Mouse (Mus musculus) cerebellum, adult 9-10 months (tissue): Measurements from ENCODE around the gene Megf6.

Experiments
- DNase-seq: peaks from one replicate; pipeline ENCODE4 v3.0.0; 2022

Megf6 gene

DNA sequence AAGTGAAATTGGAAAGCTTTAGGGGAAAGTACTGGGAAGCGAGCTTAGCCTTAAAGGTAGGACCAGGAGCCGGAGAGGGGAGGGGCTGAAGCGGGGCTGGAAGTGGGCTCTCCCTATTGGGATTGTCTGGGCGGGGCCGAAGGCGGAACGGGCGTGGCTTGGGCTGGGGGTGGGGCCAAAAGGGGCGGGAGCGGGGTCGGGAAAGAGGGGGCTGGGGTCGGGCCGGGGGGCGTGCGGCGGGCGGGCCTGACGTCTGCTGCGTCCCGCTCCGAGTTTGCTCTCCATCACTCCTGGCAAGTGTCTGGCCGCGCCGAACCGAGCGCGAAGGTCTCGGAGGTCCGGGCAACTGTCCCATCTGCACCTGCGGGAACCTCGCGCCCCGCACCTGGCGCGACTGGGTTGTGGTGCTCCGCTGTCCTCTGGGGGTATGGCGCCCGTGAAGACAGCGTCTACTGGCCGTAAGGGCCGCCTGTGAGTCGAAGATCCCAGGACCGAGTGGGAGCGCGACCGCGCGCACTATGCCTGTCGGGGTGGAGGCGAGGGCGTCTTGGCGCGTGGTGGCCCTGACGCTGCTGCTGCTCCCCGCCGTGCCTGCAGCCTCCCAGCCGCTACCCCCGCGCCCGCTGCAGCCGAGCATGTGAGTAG is at the start of gene Megf6:
TSS of gene Megf6 (plus strand) at position 225 of the 645 bp plus-strand sequence.
- DNase-seq = no peak

DNA sequence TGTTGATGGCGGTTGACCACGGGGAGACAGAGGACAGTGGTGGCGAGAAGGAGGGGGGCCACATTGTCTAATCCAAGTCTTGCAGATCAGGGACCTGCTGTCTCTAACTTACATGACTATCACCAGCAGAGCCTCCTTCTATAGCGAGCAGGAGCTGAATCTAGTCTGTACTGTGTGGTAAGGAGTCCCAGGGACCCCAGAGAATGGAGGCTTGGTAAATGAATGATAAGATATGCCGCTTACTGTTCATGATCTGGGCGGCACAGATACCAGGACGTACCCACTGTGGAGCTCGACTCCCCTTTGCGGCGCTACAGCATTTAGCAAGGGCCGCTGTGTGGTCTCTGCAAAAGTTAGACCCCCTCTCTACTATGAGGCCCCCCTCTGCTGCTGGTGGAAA is 48.7 kb upstream of the Megf6 start:
- DNase-seq = no peak

DNA sequence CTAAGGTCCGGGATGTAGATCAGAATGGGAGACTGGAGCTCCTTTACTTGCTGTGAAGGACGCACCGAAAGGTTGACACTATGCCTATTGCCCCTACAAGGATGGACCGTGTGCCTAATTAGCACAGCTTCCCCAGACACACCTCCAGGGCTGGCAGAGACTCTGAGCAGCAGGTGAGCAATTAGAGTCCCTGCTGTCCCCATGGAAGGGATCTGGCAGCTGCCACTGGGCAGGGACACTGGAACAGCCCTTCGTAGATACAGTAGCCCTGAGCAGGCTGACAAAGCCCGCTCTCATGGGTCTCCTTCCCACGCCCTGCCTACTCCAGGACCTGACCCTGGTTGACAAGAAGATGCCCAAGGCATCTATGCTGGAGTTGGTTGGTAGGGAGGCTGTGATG is 48.2 kb upstream of the Megf6 start:
- no peak for DNase-seq

DNA sequence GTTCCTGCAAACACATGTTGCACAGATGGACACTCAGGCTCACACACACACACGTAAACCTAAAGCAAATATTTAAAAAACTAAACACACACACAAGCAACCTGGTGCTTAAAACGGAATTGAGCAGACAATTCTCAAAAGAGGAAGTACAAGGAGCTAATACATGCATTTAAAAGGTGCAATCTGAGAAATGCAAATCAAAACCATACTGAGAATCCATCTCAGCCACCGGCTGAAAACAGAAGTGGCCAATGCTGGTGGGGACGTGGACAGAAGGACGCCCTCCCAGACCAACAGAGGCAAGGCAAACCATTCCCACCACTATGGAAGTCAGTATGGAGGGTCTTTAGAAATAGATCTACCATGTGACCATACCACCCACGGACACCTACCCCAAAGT is 47.0 kb upstream of the Megf6 start:
- no peak for DNase-seq

DNA sequence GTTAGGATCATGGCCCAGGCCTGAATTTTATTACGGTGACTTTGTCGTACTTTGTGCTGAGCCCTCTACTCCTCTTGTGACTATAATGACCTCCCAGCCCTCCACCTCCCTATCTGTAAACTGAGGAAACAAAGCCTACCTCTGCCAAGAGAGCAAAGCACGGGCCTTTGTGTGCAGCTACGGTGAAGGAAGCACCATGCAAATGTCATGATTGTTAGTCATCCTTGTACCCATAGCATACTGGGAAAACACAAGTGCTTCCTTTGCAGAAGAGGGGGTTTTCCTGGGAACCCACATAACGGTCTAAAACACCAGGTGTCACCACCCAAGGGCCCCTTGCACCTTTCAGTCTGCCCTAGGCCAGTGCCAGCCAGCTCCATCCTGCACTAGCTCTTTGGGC is 45.3 kb upstream of the Megf6 start:
- no peak for DNase-seq

DNA sequence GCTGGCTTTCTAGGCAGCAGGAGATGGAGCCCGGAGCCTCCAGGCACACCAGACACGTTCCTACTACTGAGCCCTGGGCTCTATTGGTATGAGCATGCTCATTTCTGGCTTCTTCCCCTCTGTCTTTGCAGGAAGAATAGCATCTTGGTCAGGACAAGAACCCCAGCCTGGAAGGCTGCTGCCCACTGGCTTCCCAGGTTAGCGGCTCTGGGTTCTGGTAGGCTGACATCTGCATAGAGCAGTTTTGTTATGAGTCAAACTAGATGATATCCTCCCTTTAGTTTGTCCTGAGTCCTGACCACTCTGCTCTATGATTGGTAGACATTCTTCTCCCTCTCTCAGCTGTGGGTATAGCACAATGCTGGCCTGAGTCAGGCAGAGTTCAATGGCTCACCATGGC is 43.3 kb upstream of the Megf6 start:
- no peak for DNase-seq

DNA sequence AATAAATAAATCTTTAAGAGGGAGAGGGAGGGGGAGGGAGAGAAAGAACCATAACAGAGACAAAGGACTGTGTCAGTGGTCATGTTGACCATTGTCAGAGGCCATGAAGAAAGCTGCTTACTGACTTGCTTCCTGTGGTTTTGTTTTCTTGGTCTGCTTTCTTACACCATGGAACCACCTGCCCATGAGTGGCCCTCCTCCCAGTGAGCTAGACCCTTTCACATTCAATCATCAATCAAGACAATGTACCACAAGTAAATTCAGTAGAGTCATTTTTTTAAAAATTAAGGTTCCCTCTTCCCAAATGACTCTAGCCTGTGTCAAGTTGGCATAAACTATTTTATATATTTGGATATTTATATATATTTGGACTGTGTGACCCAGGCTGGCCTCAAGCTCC is 40.6 kb upstream of the Megf6 start:
- no peak for DNase-seq

DNA sequence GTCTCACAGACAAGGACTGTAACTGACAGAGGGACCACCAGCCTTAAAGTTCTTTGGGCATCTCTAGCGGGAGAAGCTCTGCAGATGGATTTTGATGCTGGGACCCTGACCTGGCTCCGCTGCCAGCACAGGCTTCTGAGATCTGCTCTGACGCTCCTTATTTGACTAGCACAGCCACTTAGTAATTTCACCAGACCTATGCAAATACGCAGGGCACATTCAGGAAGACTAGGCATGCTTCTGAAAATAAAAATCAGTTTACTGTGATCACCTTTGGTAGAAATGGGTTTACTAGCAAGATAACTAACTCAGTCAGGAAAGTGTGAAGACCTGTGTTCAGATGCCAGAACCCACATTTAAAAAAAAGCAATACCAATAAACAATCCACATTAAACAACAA is 38.6 kb upstream of the Megf6 start:
- no peak for DNase-seq

DNA sequence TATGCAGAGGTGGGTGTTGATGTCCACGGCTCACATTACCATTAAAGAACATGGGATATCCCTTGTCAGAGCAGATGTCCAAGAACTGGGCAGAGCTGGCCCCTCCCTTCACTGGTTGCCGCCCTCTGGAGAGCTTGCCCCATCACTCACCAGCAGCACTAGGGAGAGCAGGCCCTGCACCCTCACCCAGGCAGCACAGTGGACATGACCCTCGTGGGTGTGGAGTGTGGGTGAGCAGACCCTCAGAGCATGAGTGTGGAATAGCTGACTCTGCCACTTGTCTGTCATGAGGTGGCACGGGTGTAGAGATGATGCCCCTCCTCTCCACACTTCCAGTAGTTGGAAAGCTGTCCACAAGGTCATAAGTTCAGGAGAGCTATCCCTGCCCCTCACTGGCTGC is 35.7 kb upstream of the Megf6 start:
- DNase-seq = no peak

DNA sequence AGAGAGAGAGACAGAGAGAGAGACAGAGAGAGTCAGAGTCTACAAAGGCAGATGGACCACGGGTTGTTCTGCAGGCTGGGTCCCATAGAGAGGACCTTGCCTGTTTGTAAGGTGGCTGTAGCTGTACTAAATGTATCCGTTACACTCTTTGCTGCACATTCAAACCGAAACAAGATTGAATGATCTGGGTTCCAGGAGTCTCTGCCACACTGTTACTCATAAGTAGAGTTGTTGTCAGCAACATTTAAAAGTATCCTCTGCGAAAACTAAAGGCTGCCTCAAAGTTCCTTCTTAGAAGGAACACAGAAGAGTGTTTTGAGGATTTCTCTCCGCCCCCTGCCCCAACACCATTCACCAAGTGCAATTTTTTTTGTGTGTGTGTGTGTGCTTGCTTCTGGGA is 33.4 kb upstream of the Megf6 start:
- DNase-seq = no peak

DNA sequence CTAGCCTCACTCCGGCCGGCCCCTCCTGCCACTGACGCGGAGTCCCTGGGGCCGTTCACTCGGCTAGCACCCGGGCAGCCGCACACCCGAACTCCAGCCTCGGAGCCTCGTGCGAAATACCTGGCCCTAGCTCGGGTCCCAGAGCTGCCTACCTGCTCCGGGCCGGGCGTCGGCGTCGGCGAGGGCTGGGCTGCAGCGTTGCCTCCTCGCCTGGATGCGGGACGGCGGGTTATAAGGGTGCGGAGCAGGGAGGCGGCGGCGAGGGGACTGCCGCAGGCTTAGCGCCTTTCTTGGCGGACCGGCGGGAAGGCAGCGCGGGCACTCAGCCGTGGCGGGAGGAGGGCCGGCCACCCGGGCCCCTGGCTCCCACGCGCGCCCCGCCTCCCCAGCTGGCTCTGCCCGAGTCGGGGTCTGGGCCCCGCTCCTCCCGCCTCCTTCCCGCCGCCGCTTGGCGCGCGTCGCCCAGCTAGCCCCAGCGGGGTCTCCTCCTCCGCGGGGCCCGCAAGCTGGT is 30.8 kb upstream of the Megf6 start:
- DNase-seq = peak; percentile 53

DNA sequence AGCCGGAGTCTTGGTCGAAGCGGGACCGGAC is 30.5 kb upstream of the Megf6 start, which contains the start of gene Trp73:
TSS of gene Trp73 (minus strand) at position 27 of the 31 bp plus-strand sequence.
- DNase-seq = no peak

DNA sequence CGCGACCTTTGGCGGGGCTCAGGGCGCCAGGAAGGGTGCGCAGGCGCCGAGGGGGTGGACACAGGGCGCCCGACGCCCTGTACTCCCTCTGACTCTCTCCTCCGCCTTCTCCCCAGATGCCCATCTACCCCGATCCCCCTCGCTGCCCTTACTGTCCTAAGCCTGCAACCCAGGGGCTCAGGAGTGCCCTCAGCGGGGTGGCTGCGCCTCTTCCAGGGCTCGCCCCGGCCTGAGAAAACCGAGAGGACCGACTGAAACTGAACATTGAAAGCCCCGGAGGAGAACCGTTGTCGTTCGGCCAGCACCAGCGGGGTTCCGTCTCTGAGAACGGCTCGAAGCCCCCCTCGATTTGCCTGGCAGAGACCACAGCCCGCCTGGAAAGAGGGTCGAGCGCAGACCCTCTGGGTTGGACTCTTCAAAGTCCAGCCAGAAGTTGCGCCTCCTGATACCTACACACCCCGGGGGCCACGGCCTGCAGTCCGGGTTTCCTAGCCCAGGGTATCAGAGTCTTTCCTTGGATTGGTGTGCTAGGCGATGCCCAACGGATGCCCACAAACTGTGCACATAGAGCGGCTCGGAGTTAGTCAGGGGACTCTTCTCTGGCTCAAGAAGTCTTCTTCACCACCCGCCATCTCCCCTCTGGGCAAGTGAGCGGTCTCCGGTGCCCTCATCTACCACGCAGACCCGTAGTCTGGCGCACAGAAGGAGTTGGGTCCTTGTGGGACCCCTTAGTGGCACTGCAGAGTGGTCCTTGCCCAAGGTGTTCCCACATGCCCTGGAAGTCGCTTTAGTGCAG is 30.1 kb upstream of the Megf6 start:
- peak; percentile 65 for DNase-seq

DNA sequence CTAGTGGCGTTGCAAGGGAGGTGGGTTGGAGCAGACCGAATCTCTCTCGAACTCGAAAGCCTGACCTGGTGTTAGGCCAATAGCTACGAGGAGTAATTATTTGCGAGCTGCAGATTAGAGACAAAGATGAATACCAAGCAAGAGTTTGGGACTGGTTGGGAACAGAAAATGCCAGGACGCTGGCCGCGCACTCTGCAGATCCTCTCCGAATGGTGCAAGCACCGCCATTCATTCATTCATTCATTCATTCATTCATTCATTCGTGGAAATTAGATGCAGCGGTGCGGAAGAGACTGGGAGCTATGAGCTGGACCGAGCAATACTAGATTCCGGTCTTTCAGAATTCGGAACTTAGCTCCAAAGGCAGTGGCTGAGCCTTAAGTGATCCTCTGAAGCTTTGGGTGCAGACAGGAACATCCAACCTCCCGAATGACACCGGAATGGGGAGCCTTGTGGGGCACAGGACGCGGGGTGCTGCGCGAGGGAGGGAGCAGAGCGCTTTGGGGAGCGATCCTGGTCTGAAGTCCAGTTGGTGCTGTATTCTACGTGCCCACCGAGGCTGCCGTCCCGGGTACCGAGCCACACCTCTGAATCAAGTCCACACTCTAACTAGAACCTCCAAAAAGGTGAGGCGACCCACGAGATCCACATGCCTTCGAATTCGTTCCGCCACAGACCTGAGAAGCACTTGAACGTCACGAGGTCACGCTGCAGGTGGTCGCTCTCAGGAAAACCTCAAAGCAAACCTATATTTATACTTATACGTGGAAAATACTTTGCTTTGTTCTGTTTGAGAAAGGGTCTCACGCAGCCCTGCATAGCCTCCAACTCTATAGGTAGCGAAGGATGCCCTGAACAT is 29.3 kb upstream of the Megf6 start:
- peak; percentile 59 for DNase-seq

DNA sequence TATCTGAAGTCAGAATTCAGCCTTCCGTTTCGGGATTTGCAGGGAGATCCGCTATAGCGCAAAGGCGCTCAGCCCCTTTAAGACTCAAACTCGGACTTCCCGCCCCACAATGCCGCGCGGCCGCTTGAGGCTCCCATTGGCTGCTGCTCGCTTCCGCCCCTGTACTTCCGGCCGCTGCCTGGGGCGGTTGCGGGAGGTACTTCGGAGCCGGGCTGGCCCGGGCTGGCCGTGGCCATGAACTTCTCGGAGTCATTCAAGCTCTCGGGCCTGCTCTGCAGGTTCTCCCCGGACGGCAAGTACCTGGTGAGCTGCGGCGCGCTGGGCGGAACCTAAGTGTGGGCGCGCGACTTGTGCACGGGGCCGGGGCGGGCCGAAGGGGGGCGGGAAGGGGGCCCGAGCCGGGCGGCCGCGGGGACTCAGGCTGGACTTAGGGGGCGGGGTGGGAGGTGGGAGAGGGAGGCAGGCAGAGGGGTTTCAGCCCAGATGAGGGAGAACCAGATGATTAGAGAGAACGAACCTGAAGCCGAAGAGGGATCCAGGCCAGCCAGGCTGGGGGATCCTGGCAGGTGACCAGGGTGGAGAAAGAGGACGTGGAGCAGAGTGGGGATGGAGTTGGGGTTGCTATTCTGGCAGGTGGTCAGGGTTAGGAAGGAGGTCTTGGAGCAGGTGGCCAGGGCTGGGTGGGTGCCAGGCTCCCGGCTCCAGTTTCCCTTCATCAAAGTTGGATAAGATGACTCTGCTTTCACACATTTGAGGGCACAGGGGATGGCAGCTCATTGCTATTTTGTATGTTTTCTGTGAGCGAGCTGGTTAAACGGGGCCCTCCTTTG is 28.1 kb upstream of the Megf6 start, which contains the start of gene Wrap73:
TSS of gene Wrap73 (plus strand) at position 162 of the 830 bp plus-strand sequence.
- DNase-seq = peak; percentile 89

DNA sequence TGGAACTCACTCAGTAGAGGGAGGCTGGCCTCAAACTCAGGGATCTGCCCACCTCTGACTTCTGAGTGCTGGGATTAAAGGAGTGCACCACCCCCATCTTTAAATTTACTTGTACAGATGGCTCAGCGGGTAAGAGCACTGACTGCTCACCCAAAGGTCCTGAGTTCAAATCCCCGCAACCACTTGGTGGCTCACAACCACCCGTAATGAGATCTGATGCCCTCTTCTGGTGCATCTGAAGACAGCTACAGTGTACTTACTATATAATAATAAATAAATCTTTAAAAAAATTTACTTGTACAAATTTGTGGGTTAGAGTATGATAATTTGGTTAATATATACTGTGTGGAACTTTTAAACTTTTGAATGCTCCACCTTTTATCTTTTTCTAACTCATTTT is 25.8 kb upstream of the Megf6 start:
- peak; percentile 31 for DNase-seq

DNA sequence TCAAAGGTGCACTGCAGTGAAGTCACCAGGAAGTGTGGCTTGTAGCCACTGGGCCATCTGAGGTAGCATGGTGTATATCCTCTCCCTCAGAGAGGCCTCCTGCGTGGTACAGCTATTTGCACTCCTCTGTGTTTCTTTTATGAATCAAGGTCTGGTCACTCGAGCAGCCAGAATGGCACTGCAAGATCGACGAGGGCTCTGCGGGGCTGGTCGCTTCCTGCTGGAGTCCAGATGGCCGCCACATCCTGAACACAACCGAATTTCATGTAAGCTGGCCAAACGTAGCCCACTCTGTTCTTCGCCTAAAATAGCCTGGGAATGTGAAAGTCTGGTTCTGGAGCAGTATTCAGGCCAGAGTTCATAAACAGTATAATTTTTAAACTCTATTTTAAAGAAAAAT is 24.2 kb upstream of the Megf6 start:
- DNase-seq = peak; percentile 82

DNA sequence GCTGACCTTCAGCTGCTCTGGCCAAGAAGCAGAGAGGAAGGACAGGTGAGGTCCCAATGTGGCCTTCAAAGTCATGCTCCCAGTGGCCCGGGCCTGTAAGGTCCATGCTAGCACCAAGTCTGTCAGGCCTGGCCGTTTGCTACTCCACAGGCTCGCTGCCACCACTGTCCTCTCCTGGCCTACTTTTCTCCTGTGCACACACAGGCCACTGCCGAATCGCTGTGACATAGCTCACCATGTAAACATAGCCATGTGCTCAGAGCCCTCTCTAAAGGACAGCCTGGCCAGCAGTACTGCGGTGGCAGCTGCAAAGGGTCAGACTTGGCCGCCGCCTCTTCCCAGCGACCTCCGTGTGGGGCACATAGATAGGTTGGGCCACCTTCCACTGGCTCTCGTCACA is 16.4 kb upstream of the Megf6 start:
- DNase-seq = peak; percentile 17

DNA sequence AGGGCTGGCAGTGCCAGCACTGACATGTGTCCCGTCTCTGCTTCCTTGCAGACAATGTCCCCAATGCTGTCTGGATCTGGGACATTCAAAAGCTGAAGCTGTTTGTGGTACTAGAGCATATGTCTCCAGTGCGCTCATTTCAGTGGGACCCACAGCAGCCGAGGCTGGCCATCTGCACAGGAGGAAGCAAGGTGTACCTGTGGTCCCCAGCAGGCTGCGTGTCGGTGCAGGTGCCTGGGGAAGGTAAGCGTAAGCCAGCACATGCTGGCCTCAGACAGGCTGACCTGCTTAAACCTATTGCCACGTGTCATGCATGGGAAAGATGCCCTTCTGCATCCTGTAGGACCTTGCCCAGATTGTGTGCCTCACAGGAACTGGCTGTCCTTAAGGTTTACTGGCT is 14.5 kb upstream of the Megf6 start:
- DNase-seq = peak; percentile 51

DNA sequence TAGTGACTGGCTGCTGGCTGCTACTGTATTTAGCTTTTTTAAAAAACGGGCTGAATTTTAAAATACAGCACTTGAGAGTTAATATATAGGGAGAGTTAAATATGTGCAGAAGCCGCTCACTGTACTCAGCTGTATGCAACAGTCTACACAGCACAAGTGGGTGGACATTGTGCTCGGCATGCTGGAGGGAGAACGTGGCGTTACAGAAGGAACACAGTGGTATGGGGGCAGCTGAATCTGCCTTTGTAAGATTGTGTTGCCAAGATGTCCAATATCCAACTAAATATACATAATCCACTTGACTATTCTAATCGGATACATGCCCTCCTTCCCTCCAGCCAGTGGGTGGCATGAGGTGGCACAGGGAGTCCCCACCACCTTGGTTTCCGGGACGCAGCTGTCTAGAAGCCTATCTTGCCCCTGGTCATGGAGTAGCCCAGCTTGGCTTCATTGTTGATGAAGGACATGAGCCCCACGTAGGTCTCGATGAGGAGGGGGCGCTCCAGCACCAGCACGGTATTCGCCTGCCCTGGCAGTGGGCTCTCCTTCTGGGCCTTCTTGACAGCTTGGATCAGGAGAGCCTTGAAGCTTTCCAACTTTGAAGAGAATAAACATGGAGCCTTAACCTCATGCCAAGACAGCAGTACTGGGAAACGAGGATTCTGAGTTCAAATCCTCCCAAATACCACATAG is 12.4 kb upstream of the Megf6 start:
- peak; percentile 54 for DNase-seq

DNA sequence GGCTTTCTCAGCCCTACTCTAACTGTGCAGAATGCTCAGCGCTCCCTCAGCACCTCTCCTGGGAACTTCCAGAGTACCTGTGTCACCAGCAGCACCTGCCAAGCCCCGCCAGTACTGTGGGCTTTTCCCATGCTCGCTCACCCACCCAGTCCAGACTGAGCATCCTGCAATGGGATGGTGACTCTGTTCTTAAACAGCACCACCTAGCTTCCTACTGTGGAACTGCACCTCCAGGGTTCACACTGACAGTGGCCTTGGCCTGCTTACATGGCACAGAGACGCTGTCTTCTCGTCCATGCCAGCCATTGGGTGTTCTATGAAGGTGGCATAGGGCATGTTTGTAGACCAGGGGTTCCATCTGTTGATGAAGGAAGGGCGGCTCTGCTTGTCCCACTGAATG is 11.5 kb upstream of the Megf6 start:
- DNase-seq = peak; percentile 93

DNA sequence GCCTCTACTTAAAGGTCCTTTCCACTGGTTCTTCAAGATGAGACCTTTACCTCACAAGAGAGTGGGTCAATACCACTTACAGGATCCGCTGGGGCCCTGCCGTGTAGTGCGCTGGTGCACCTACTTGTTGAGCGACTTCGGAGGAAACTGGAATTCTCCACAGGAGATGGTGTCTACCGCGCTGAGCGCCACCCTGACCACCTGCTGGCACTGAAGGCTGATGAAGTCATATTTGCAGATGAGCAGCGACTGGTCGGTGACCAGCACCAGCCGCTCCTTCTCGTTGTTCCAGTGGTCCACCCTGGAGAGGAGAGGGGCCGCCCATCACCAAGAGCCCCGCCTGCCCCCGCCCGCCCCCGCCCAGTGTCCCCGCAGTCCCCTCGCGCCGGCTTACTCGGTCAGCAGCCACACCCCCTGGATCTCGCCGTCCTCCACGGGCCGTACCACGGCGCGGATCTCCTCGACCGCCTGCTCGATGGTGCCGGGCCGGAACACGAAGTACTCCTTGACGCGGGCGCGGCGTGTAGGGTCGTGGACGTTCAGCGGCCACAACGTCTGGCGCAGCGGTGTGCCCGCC is 10.5 kb upstream of the Megf6 start:
- DNase-seq = peak; percentile 70
